Mouse (Mus musculus) natural killer cell, adult 2 months (primary cell): Measurements from ENCODE around the gene Rpl5.

Source experiments
- DNase-seq, 2 experiments: peaks; one replicate each; pipeline ENCODE4 v3.0.0; 2022; ENCODE audit warnings: low spot score in 2 of 2

Rpl5 gene

DNA sequence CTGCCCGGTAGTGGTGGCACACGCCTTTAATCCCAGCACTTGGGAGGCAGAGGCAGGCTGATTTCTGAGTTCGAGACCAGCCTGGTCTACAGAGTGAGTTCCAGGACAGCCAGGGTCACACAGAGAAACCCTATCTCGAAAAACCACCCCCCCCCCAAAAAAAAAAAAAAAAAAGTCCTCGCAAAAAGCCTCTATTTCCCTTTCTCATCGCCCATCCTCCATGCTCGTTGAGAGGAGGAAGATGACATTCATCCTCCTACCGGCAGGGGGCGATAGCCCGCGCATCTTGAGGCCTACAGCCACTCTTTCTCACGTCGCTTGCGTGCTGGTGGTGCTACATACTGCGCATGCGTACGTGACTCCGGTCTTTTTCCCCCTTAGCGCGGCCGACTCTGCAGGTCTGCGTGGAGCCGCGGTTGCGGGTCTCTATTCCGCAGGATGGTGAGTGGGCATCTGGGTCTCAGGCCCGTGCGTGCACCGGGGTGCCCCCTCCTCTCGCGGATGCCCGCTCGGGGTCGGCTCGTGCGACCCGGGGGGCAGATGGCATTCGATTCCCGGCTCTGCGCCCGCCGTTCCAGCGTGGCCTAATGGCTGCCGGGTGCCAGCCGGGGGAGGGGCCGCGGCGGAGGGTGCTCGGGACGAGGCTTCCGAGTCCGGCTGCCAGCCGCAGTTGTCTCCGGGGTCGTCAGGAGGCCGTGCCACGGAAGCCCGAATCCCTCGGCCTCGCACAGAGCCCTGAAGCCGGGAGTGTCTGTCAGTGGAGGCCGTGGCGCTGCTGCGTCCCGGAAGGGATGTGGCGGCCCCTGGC lies at the start of gene Rpl5:
Rpl5 (plus strand) TSS at position 297 of the 808 bp plus-strand sequence.
- DNase-seq = peak; percentile 93 to 95

GRCm38 (mm10) chr5:107853807-107854206 lies 46.5 kb upstream of the Rpl5 start:
- DNase-seq = no peak

DNA sequence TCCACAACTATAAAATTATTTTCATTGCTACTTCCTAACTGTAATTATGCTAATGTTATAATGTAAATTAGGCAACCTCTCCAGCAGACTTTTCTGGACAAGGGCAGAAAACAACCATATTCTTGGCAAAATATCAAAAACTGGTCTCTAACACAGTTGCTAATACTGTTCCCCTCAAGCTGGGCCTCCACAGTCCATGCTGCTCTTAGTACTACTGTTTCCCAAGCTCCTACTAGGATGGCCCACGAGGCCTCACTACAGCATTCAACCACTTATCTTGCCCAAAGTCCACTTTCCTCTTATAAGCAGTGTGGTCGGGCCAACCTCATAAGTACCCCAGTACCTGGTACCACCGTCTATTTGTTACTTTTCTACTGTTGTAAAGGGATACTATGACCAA lies 45.7 kb upstream of the Rpl5 start:
- no peak for DNase-seq

GRCm38 (mm10) chr5:107855546-107855945 lies 44.8 kb upstream of the Rpl5 start:
- no peak for DNase-seq

- DNase-seq = peak in 1 of 2 experiments; percentile 15
These were observed 41.3 kb upstream of the Rpl5 start for GRCm38 (mm10) chr5:107858963-107859362.

DNA sequence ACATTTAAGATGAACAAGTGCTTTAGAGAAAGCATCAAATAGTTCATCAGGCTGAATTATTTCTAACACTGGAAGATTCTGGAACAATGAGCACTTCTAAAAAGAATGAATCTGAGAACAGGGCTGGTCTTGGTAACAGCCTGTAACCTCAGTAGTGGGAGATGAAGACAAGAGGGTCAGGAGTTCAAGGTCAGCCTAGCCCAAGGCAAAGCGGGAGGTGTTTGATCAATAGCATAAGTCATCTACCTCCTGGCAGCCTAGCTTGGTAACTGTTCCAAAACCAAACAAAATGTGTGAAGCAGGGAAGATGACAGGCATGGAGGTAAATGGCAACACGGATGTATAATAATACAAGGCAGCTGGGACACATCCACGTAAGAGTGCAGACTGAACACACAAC lies 36.3 kb upstream of the Rpl5 start:
- no peak for DNase-seq

DNA sequence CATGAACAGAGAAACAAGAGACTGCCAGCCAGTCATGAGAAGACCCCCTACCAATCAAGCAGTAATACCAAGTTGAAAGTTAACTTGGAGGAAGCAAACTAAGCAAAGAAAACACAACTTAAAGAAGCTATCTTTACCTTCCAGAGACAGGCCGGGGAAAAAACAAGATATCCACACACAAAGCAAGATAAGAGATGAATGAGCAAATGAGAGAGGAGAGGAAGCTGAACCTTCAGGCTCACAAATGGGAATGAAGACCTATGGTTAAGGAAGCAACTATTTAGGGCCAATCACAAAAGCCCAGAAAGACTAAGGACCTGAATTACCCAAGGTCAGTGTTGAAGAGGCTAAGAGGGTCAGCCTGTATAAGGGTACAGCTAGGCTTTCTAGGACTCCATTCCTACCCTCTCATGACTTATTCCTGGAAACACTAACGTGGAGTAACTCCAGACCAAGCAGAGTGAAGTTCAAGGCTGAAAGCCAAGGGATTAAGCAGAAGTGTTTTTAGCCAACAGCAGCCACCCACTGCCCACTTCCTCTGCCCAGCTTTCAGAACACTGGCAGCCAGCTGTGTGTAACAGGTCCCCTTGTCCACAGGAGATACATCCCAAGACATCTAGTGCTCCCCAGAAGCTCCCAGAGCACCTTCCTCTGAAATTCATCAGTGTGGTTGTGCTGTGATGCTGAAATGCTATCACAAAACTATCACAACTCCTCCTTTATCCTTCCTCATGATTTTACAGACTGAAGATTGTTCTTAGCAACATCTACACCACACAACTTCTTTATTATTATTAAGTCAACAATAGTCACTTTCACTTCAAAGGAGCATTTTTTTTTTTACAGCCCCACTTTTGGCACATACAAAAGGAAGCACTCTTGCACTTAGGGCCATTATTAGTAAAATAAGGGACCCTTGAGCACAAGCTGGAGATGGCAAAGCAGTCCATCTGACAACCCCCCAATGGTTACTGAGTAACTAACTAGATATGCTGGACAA lies 33.9 kb upstream of the Rpl5 start:
- peak in 1 of 2 experiments; percentile 9 for DNase-seq

DNA sequence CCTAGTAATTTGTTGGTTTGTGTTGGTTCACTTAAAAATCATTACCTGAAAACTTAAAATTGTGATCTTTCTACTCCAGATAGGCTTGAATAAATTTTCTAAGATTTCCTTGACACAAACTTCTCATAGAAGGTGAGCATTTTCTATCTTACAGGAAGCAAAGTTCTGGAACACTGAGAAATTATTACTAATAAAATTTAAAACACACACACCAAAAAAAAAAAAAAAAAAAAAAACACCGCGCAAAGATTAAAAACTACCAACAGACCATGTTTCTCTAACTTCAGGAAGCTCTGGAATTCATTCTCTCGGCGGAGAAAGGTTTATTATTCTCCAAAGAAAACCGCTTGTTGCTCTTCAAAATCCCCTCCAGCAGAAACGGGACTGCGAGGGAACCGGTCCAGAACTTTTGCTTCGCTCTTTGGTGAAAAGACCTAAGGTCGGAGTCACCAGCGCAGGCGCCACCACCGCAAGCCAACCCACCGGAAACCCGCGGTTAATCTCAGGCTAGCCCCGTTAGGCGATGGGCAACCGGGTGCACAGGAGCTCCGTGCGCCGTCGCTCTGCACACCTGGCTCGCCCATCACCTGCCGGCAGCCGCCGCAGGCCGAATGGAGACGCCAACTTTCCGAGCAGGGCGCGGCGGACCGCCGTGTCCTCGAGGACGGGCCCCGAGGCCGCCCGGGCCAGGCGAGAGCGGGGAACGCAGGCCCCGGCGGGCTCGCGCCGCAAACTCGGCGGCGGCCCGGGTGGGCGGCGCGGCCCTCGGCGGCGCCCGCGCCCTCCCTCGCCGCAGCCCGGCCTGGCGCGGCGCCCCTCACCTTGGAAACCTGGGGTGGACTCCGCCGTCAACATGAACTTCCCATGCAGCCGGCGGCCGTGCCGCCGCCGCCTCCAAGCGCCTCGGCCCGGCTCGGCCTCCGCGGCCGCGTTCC lies 32.1 kb upstream of the Rpl5 start:
- peak; percentile 62 to 68 for DNase-seq

GRCm38 (mm10) chr5:107868905-107869424 lies 31.3 kb upstream of the Rpl5 start:
- DNase-seq = peak in 1 of 2 experiments; percentile 51

- DNase-seq = no peak
These were observed 30.6 kb upstream of the Rpl5 start for GRCm38 (mm10) chr5:107869701-107870100.

DNA sequence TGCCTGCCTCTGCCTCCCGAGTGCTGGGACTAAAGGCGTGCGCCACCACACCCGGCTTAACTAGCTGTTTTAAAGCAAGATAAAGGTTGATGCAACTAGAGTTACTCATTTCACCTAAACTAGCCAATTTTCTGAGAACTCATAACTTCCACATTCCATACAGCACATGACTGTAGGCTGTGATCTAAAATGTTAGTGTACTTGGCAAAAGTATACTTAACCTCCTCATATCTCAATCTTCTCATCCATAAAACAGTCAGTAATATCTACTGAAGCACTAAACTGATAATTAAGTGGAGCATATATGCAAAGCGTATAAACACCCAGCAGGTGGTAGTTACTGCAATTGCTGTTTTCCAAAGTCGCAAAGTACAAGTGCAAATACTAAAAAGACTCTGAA lies 27.0 kb upstream of the Rpl5 start:
- DNase-seq = no peak

DNA sequence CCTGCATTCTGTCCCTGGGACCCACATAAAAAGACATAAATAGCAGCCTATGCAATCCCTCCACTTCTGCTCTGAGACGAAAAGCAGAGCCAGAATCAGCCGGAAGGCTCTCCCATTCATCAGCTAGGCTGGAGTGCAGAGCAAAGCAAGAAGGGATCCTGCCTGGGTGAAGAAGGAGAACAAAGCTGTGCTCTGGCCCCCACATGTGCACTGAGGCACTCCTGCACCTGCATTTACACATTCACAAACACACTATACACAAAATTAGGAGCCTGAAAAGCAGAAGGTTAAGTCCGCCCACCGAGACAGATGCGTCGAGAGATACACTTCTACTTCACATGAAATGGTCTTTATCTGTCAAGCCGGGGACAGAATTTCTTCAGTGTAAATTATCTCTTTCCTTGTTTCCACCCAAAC lies 26.4 kb upstream of the Rpl5 start:
- DNase-seq = no peak

DNA sequence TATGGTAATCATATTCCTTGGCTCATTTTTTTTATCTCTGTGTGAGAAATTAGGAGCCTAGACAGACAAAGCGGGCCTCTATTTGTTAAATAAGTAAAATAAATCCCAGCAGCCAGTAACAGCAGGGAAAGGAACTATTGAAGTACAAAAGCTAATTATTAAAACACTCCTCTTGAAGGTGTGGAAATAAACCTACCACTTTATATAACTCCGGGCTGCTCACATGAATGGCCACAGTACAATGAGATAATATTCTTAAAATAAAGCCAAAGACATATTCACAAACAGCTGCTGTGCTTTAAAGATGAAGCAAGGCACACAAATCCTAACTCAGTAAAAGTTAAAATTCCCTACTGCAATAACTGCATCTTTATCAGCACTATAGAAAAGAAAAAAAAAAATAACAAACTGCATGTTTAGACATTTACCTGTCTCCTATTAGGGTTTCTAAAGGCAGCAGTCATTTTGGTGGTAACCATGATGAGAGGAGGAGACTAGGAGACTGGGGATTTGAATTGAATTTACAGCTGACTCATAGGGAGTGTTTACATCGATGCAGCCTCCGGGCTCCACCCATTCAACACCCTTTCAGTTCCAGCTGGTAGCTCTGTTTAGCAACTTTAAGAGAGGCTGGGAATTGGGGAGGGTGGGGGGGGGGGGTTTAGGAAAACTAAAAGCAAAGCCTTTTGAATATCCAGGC lies 25.6 kb upstream of the Rpl5 start, which contains the start of gene Evi5:
Evi5 (minus strand) TSS at position 547 of the 700 bp plus-strand sequence.
- DNase-seq = no peak

DNA sequence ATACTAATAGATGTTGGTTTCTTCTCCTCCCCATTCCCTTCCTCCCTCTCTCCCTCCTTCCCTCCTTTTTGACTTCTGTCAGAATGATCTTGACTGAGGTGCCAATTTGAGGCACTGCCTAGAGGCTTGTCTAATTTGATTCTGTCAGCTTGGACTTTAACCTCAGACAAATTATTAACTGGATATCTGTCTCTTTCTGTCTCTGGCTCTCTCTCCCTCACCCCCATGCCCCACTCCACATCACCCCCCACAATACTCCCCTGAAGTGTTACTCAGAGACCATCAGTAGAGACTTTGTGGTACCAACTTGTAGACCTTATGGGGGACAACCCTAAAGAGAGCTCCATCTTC lies 25.1 kb upstream of the Rpl5 start:
- DNase-seq = no peak

DNA sequence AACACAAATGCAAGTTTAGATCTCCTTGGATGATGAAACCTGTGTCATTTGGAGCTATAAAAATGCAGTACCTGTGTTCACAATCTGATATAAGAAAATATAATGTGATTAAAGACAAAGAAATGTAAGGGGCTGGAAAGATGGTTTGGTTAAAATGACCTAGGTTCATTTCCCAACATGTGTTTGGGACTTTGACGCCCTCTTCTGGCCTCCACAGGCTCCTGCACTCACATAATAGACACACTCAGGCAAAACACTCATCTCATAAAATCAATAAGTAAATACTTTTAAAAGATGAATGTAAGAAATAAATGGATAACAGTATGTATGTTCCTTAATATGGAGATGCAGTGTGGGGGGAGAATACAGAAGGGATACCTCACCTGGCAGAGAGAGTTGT lies 23.2 kb upstream of the Rpl5 start:
- no peak for DNase-seq

DNA sequence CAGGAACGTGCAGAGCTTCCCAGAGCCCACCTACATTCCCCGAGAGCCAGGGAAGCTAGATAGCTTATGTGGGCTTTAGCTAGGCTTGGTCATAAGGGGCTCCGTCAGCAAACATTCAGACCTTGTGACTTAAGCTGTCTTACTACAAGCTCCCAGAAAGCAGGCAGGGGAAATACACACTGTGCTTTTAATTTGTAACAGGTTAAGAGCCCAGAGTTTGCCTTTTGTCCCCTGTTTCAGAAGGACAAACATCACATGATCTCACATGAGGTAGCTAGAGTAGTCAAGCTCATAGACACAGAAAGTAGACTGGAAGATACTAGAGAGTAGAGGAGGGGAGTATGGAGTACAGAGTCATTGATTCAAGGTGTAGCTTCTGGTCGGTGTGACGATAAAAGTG lies 19.6 kb upstream of the Rpl5 start:
- DNase-seq = no peak

- DNase-seq = no peak
These were observed 10.1 kb upstream of the Rpl5 start for GRCm38 (mm10) chr5:107889994-107890888.

DNA sequence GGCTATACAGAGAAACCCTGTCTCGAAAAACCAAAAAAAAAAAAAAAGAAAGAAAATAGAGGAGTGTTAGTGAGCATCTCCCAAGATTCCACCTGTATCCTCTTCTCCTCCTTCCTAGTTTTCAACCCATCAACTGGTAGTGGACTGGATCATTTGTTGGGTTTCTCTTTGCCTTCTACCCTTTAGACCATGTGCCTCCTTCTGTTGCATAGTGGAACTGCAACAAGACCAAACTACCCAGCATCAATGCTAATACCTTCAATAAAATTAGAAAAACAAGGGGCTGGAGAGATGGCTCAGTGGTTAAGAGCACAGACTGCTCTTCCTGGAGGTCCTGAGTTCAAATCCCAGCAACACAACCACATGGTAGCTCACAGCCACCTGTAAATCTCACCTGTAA lies 8.8 kb upstream of the Rpl5 start:
- peak in 1 of 2 experiments; percentile 19 for DNase-seq

GRCm38 (mm10) chr5:107894676-107895075 lies 5.6 kb upstream of the Rpl5 start:
- no peak for DNase-seq
